Mouse (Mus musculus): ENCODE results near the gene Mthfd1l. TPM values are rescaled to one million over a fixed set of nuclear protein-coding genes. Genes with fewer than 3 reads are reported as not detected.

Mthfd1l gene
- polyA plus RNA-seq, 1 experiment from 2014 or later: 5.3 TPM

- Histone ChIP-seq H3K9ac (ENCODE audit: low read depth, low read length) (no peak overlapping the region), H3K27ac (ENCODE audit: low read depth, low read length) (no peak overlapping the region), H3K27me3 (replicated peaks; ENCODE audit: control insufficient read depth, insufficient read depth, low read length) (no peaks in the 10 kb centered on the region), H3K4me3 (ENCODE audit: low read depth, low read length) (no peak overlapping the region), H3K36me3 (ENCODE audit: control insufficient read depth, insufficient read depth) (no peaks in the 10 kb centered on the region), H3K4me1 (replicated peaks; ENCODE audit: control insufficient read depth, insufficient read depth, low read length) (0 out of 2 replicates have a peak, but pooled peaks cover 4% of the 10 kb centered on the region), H3K9me3 (ENCODE audit: control insufficient read depth) (no peaks in the 10 kb centered on the region), H3K4me2 (replicated peaks; ENCODE audit: low read depth) (no peak overlapping the region)
- 53% methylated on average over 5 of the region's 5 CpGs for whole genome bisulfite sequencing
- no peak for ATAC-seq
- no peak for TF ChIP-seq CTCF (IDR thresholded peaks at IDR 0.05; ENCODE audit: low read depth)
Observed at GRCm38 (mm10) chr10:4158533-4158932, 185.6 kb downstream of the Mthfd1l start.

GRCm38 (mm10) chr10:4159541-4160090 is 186.7 kb downstream of the Mthfd1l start:
- H3K4me1 ChIP-seq (replicated peaks; ENCODE audit: control insufficient read depth, insufficient read depth, low read length): 0 out of 2 replicates have a peak, but pooled peaks cover 4% of the 10 kb centered on the region
- no peak for ATAC-seq
- WGBS: 53% methylated on average over 8 of the region's 8 CpGs
- no peak overlapping the region for H3K9ac ChIP-seq (ENCODE audit: low read depth, low read length)
- no peaks in the 10 kb centered on the region for H3K27me3 ChIP-seq (replicated peaks; ENCODE audit: control insufficient read depth, insufficient read depth, low read length)
- no peak overlapping the region for H3K4me2 ChIP-seq (replicated peaks; ENCODE audit: low read depth)
- no peaks in the 10 kb centered on the region for H3K36me3 ChIP-seq (ENCODE audit: control insufficient read depth, insufficient read depth)
- H3K4me3 ChIP-seq (ENCODE audit: low read depth, low read length): no peak overlapping the region
- no peaks in the 10 kb centered on the region for H3K9me3 ChIP-seq (ENCODE audit: control insufficient read depth)
- no peak overlapping the region for H3K27ac ChIP-seq (ENCODE audit: low read depth, low read length)
- TF ChIP-seq CTCF (IDR thresholded peaks at IDR 0.05; ENCODE audit: low read depth): no peak

GRCm38 (mm10) chr10:4160242-4160785 is 187.4 kb downstream of the Mthfd1l start:
- Histone ChIP-seq H3K27me3 (replicated peaks; ENCODE audit: control insufficient read depth, insufficient read depth, low read length) (no peaks in the 10 kb centered on the region), H3K4me3 (ENCODE audit: low read depth, low read length) (no peak overlapping the region), H3K4me2 (replicated peaks; ENCODE audit: low read depth) (no peak overlapping the region), H3K4me1 (replicated peaks; ENCODE audit: control insufficient read depth, insufficient read depth, low read length) (0 out of 2 replicates have a peak, but pooled peaks cover 4% of the 10 kb centered on the region), H3K36me3 (ENCODE audit: control insufficient read depth, insufficient read depth) (no peaks in the 10 kb centered on the region), H3K27ac (ENCODE audit: low read depth, low read length) (no peak overlapping the region), H3K9me3 (ENCODE audit: control insufficient read depth) (no peaks in the 10 kb centered on the region), H3K9ac (ENCODE audit: low read depth, low read length) (no peak overlapping the region)
- no peak for ATAC-seq
- no peak for TF ChIP-seq CTCF (IDR thresholded peaks at IDR 0.05; ENCODE audit: low read depth)
- 61% methylated on average over 13 of the region's 13 CpGs for WGBS

- WGBS: 53% methylated on average over 2 of the region's 2 CpGs
- TF ChIP-seq CTCF (IDR thresholded peaks at IDR 0.05; ENCODE audit: low read depth): no peak
- H3K27me3 ChIP-seq (replicated peaks; ENCODE audit: control insufficient read depth, insufficient read depth, low read length): no peaks in the 10 kb centered on the region
- no peaks in the 10 kb centered on the region for H3K9me3 ChIP-seq (ENCODE audit: control insufficient read depth)
- H3K9ac ChIP-seq (ENCODE audit: low read depth, low read length): no peak overlapping the region
- H3K4me3 ChIP-seq (ENCODE audit: low read depth, low read length): no peak overlapping the region
- no peaks in the 10 kb centered on the region for H3K36me3 ChIP-seq (ENCODE audit: control insufficient read depth, insufficient read depth)
- ATAC-seq: no peak
- 0 out of 2 replicates have a peak, but pooled peaks cover 4% of the 10 kb centered on the region for H3K4me1 ChIP-seq (replicated peaks; ENCODE audit: control insufficient read depth, insufficient read depth, low read length)
- H3K27ac ChIP-seq (ENCODE audit: low read depth, low read length): no peak overlapping the region
- no peak overlapping the region for H3K4me2 ChIP-seq (replicated peaks; ENCODE audit: low read depth)
Observed at GRCm38 (mm10) chr10:4162049-4162448, 189.1 kb downstream of the Mthfd1l start.

GRCm38 (mm10) chr10:4162976-4163375 is 190.1 kb downstream of the Mthfd1l start:
- 79% methylated on average over 3 of the region's 3 CpGs for WGBS
- no peak for TF ChIP-seq CTCF (IDR thresholded peaks at IDR 0.05; ENCODE audit: low read depth)
- no peak for ATAC-seq
- no peak overlapping the region for H3K9ac ChIP-seq (ENCODE audit: low read depth, low read length)
- H3K36me3 ChIP-seq (ENCODE audit: control insufficient read depth, insufficient read depth): no peaks in the 10 kb centered on the region
- 0 out of 2 replicates have a peak, but pooled peaks cover 4% of the 10 kb centered on the region for H3K4me1 ChIP-seq (replicated peaks; ENCODE audit: control insufficient read depth, insufficient read depth, low read length)
- no peaks in the 10 kb centered on the region for H3K27me3 ChIP-seq (replicated peaks; ENCODE audit: control insufficient read depth, insufficient read depth, low read length)
- H3K4me2 ChIP-seq (replicated peaks; ENCODE audit: low read depth): no peak overlapping the region
- no peaks in the 10 kb centered on the region for H3K9me3 ChIP-seq (ENCODE audit: control insufficient read depth)
- H3K27ac ChIP-seq (ENCODE audit: low read depth, low read length): no peak overlapping the region; the same call in 1 of the 2 replicates
- no peak overlapping the region for H3K4me3 ChIP-seq (ENCODE audit: low read depth, low read length)

- Histone ChIP-seq H3K4me3 (ENCODE audit: low read depth, low read length) (no peak overlapping the region), H3K27me3 (replicated peaks; ENCODE audit: control insufficient read depth, insufficient read depth, low read length) (no peaks in the 10 kb centered on the region), H3K36me3 (ENCODE audit: control insufficient read depth, insufficient read depth) (no peaks in the 10 kb centered on the region), H3K4me1 (replicated peaks; ENCODE audit: control insufficient read depth, insufficient read depth, low read length) (0 out of 2 replicates have a peak, but pooled peaks cover 4% of the 10 kb centered on the region), H3K4me2 (replicated peaks; ENCODE audit: low read depth) (no peak overlapping the region), H3K9ac (ENCODE audit: low read depth, low read length) (no peak overlapping the region), H3K27ac (ENCODE audit: low read depth, low read length) (no peak overlapping the region), H3K9me3 (ENCODE audit: control insufficient read depth) (no peaks in the 10 kb centered on the region)
- TF ChIP-seq CTCF (IDR thresholded peaks at IDR 0.05; ENCODE audit: low read depth): no peak
- 80% methylated on average over 9 of the region's 9 CpGs for WGBS
- ATAC-seq: no peak
Observed at GRCm38 (mm10) chr10:4164681-4165080, 191.8 kb downstream of the Mthfd1l start.
